11 mouse cellular contexts compared by ENCODE assay signal in genomic region chr14:19728737-19729136, GRCm38 (mm10). TPM values are rescaled to one million over a fixed set of nuclear protein-coding genes. Genes with fewer than 3 reads are reported as not detected.
DNase-seq lines count a peak whose midpoint lies in the region; ATAC-seq lines count a peak whose summit lies in the region.
"Had no signal": no experiment of that assay in that cellular context is flagged by ENCODE, and none has a peak within 500 bp of the region (broad histone marks: within the 10 kb centered on the region; RNA-seq: fewer than 3 reads in every experiment).

No protein-coding gene starts in this region.

- no peaks in the 10 kb centered on the region for H3K27me3 ChIP-seq in heart, embryonic 13.5 days (replicated peaks)
- no peaks in the 10 kb centered on the region for H3K27me3 ChIP-seq in kidney, embryonic 16.5 days (ENCODE audit: insufficient read depth, low read length)

- H3K4me1 ChIP-seq in heart, embryonic 13.5 days = peaks cover 6% of the 10 kb centered on the region
- H3K4me1 ChIP-seq in kidney, embryonic 16.5 days (ENCODE audit: insufficient read depth, low read length) = no peaks in the 10 kb centered on the region
- H3K4me1 ChIP-seq: midbrain, embryonic 12.5 days had no signal

- no peak for DNase-seq in heart, adult 9 months (ENCODE audit: low spot score in 2 of 2)
- peak; percentile 60 for DNase-seq in adrenal gland, adult 8-10 months
- DNase-seq in lung, postnatal 4 days = peak; percentile 53 to 79
- no peak for DNase-seq in yolk sac, embryonic 10.5 days (ENCODE audit: low spot score)
- DNase-seq in ovary, adult 18-20 months (ENCODE audit: low spot score) = no peak
- no peak for DNase-seq in frontal cortex, postnatal 36 days (ENCODE audit: low spot score in 2 of 2)
- DNase-seq: gastrocnemius, postnatal 25 days; liver had no signal

- WGBS in heart, embryonic 13.5 days = 73% methylated on average over 7 of the region's 7 CpGs
- 53% methylated on average over 7 of the region's 7 CpGs for WGBS in kidney, embryonic 16.5 days

- H3K9ac ChIP-seq in heart, embryonic 13.5 days = no peak overlapping the region
- no peak overlapping the region for H3K9ac ChIP-seq in kidney, embryonic 16.5 days (replicated peaks; ENCODE audit: low read length)
- H3K9ac ChIP-seq: midbrain, embryonic 12.5 days had no signal

- no peaks in the 10 kb centered on the region for H3K9me3 ChIP-seq in heart, embryonic 13.5 days
- no peaks in the 10 kb centered on the region for H3K9me3 ChIP-seq in kidney, embryonic 16.5 days (ENCODE audit: low read length)
- H3K9me3 ChIP-seq: midbrain, embryonic 12.5 days had no signal

- H3K27ac ChIP-seq in heart, embryonic 13.5 days (replicated peaks) = 0 out of 2 replicates have a peak overlapping the region, but pooled peaks have one; percentile 8
- no peak overlapping the region; the same call in 1 of the 2 replicates for H3K27ac ChIP-seq in kidney, embryonic 16.5 days (ENCODE audit: low read length)
- H3K27ac ChIP-seq: midbrain, embryonic 12.5 days had no signal

- ATAC-seq in heart, embryonic 13.5 days (ENCODE audit: extremely low read depth, insufficient number of reproducible peaks, low FRiP score, low TSS enrichment) = no peak
- peak; percentile 78; the same call in 1 of the 2 replicates for ATAC-seq in kidney, embryonic 16.5 days (ENCODE audit: low FRiP score, low TSS enrichment)

- no peak overlapping the region for H3K4me2 ChIP-seq in heart, embryonic 13.5 days
- H3K4me2 ChIP-seq in kidney, embryonic 16.5 days (replicated peaks; ENCODE audit: low read depth, low read length) = no peak overlapping the region
- H3K4me2 ChIP-seq: midbrain, embryonic 12.5 days had no signal

- H3K36me3 ChIP-seq in heart, embryonic 13.5 days = no peaks in the 10 kb centered on the region
- H3K36me3 ChIP-seq in kidney, embryonic 16.5 days (ENCODE audit: insufficient read depth, low read length) = no peaks in the 10 kb centered on the region
- H3K36me3 ChIP-seq: midbrain, embryonic 12.5 days had no signal

- H3K4me3 ChIP-seq in heart, embryonic 13.5 days = no peak overlapping the region
- no peak overlapping the region for H3K4me3 ChIP-seq in kidney, embryonic 16.5 days (ENCODE audit: low read length)
- H3K4me3 ChIP-seq: midbrain, embryonic 12.5 days had no signal

RNA-seq across cellular contexts. Expression of gene Nid2, which starts 22.3 kb away (rescaled TPM):
- 124 and 138 TPM in 2 replicates for polyA plus RNA-seq in heart, embryonic 13.5 days (2015; fragmentation: Nextera tagmentation; extraction: Ambion mirVana)
- 10 to 100 TPM; 12.2 to 21.4 (median 17.3) TPM for total RNA-seq in adrenal gland, adult 8-10 months (2022)
- polyA plus RNA-seq in kidney, embryonic 16.5 days (2015; fragmentation: Nextera tagmentation; extraction: Ambion mirVana) = 147 and 148 TPM in 2 replicates

Comparison
In these comparisons a context has a peak if more than half of its experiments do, and no peak if none do; other contexts are left out.
1. DNase-seq: peak in adrenal gland, adult 8-10 months (single experiment) and lung, postnatal 4 days (2 of 2); none in heart, adult 9 months (0 of 2), yolk sac, embryonic 10.5 days (single experiment), ovary, adult 18-20 months (single experiment) and frontal cortex, postnatal 36 days (0 of 2).